Mouse (Mus musculus) limb, embryonic 15.5 days (tissue): ENCODE results near the gene Baiap2. TPM values are rescaled to one million over a fixed set of nuclear protein-coding genes. Genes with fewer than 3 reads are reported as not detected.
A peak's percentile ranks its signal among the peaks of the same experiment; 100 is the strongest.

ENCODE experiments used
- ATAC-seq: fragments of 200-750 bp; cut with Nextera tagmentation; 2 replicates; pipeline ENCODE4 v1.8.0; 2017; ENCODE audit warnings: low read depth, moderate TSS enrichment; ENCODE audit not compliant: insufficient number of reproducible peaks, low FRiP score, low TSS enrichment
- H3K27ac ChIP-seq: fragments of 300-500 bp; sonication (generic); 2 replicates; pipeline ENCODE4 v1.5.1; 2015; ENCODE audit warnings: moderate library complexity, mild to moderate bottlenecking, inconsistent platforms
- H3K27me3 ChIP-seq: fragments of 300-500 bp; sonication (generic); 2 replicates; pipeline ENCODE4 v1.6.1; 2015; ENCODE audit warnings: inconsistent platforms
- H3K36me3 ChIP-seq: fragments of 300-500 bp; sonication (generic); 2 replicates; pipeline ENCODE4 v1.6.1; 2015; ENCODE audit warnings: inconsistent platforms
- H3K4me1 ChIP-seq: fragments of 300-500 bp; sonication (generic); 2 replicates; pipeline ENCODE4 v1.6.1; 2015; ENCODE audit warnings: inconsistent platforms
- H3K4me2 ChIP-seq: fragments of 300-500 bp; sonication (generic); 2 replicates; pipeline ENCODE4 v1.6.1; 2015; ENCODE audit warnings: mild to moderate bottlenecking, inconsistent platforms
- H3K4me3 ChIP-seq: fragments of 300-500 bp; sonication (generic); 2 replicates; pipeline ENCODE4 v1.5.1; 2015; ENCODE audit warnings: mild to moderate bottlenecking, inconsistent platforms
- H3K9ac ChIP-seq: fragments of 300-500 bp; sonication (generic); 2 replicates; pipeline ENCODE4 v1.6.1; 2015; ENCODE audit warnings: inconsistent platforms
- H3K9me3 ChIP-seq: fragments of 300-500 bp; sonication (generic); 2 replicates; pipeline ENCODE4 v1.6.1; 2016; ENCODE audit warnings: inconsistent platforms
- WGBS: fragments of 180-500 bp; shearing (Covaris S2); methylation state at CpG from one replicate; pipeline ENCODE4 v1.1.7; 2015; 5-methylcytosine and 5-hydroxymethylcytosine counted together
- polyA plus RNA-seq: library from polyadenylated mRNA; unstranded; fragments of >200 nt; fragmentation: Nextera tagmentation; extraction: Ambion mirVana; gene quantifications from 2 replicates; pipeline ENCODE4 v1.2.1, GENCODE M21; 2015

The Baiap2 gene
- polyA plus RNA-seq, 1 experiment from 2014 or later: 40.2 TPM

DNA sequence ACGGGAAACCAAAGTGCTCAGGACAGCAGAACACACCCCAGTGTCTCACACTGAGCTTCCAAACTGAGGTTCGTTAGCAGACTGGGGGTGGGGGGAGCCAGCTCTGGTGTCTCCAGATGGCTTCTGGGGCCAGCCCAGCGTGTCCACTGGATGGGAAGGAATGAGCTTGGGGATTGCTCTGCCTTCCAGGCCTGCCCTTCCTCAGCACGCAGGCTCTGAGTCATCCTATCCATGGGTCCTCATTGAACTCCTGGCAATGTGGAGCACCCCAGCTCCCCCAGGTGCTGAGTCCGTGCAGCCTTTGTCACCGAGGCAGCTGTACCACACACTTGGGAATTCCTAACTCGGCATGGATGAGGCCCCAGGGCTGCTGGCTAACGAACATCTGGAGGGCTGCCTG, 79.7 kb downstream of the Baiap2 start:
- Histone ChIP-seq H3K4me2 (no peak overlapping the region), H3K9ac (no peak overlapping the region), H3K9me3 (no peaks in the 10 kb centered on the region), H3K27ac (no peak overlapping the region), H3K4me1 (peaks cover 5% of the 10 kb centered on the region), H3K4me3 (no peak overlapping the region), H3K27me3 (no peaks in the 10 kb centered on the region), H3K36me3 (no peaks in the 10 kb centered on the region)
- 43% methylated on average over 8 of the region's 8 CpGs for whole genome bisulfite sequencing
- no peak for ATAC-seq

DNA sequence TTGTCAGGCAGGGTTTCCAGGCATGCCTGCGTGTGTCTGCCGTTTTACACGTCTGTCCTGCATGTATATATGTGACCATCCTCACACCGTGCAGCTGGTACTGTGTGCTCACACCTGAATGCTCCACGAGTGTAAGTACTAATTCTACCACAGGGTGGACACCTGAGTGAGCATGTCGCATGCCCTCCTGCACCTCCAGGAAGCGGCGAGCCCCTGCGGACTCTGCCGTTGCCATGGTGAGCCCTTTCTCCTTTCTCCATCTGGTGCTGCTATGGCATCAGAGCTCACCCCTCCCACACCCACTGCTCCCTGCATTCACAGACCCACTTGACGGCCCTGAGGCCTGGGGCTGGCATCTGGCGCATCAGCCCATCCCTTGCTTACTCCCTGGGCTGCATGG, 80.3 kb downstream of the Baiap2 start:
- H3K27me3 ChIP-seq: no peaks in the 10 kb centered on the region
- 64% methylated on average over 12 of the region's 12 CpGs for WGBS
- H3K36me3 ChIP-seq: no peaks in the 10 kb centered on the region
- no peak overlapping the region for H3K4me3 ChIP-seq
- no peak for ATAC-seq
- H3K9ac ChIP-seq: no peak overlapping the region
- no peak overlapping the region for H3K4me2 ChIP-seq
- H3K9me3 ChIP-seq: no peaks in the 10 kb centered on the region
- H3K27ac ChIP-seq: no peak overlapping the region
- H3K4me1 ChIP-seq: peaks cover 5% of the 10 kb centered on the region

DNA sequence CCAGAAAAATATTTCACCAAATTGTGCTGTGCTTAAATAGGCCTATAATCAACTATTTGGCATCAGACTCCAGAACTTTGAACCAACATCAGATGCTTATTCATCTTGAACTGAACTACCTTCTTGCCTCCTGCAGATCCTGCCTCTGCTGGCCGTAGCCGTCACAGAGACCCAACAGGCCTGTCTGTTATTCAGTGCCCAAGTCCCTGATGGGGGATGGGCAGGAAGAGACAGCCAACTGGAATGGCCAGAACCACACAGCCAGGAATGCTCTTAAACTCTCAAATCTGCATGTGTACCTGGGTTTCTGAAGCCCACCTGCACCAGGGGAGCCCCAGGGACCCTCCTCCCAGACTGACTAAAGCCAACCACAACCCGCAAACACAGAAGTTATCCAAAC, 84.4 kb downstream of the Baiap2 start:
- H3K27me3 ChIP-seq: no peaks in the 10 kb centered on the region
- H3K4me1 ChIP-seq: peaks cover 15% of the 10 kb centered on the region
- no peak for ATAC-seq
- H3K4me2 ChIP-seq: no peak overlapping the region
- no peak overlapping the region for H3K9ac ChIP-seq
- H3K9me3 ChIP-seq: no peaks in the 10 kb centered on the region
- WGBS: 74% methylated on average over 3 of the region's 3 CpGs
- H3K27ac ChIP-seq: no peak overlapping the region
- no peak overlapping the region for H3K4me3 ChIP-seq
- H3K36me3 ChIP-seq: no peaks in the 10 kb centered on the region

DNA sequence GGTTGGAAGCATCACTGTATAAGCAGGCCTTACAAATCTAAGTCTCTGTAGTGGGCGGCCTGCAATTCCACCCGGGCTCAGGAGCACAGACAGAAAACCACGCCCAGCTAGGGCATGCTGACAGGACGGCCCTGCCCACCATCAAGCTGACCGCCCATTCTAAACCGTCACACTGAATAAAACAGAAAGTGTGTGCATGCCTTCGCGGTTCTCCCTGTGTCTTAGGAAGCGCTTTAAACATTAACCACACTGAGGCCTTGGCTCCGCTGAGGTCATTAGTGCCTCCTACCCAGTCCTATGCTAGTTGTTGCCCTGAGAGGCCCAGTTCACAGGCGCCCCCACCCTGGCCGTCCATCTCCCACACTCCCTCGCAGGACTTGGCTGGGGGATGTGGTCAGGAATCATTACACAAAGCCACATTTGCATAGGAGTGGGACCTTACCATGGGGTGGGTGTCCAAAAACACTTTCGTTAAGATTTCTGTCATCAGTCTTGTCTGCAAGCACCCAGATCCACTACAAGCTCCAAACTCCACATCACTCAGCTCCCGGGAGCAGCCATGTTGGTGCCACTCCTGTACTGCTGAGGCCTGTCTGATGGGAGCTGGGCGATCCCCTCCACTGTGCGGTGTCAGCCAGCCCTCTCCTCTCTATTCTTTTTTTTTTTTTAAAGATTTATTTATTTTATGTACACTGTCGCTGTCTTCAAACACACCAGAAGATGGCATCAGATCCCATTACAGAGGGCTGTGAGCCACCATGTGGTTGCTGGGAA, 85.9 kb downstream of the Baiap2 start:
- Histone ChIP-seq H3K9ac (no peak overlapping the region), H3K4me2 (no peak overlapping the region), H3K36me3 (no peaks in the 10 kb centered on the region), H3K27ac (no peak overlapping the region), H3K27me3 (no peaks in the 10 kb centered on the region), H3K4me3 (no peak overlapping the region), H3K4me1 (peaks cover 13% of the 10 kb centered on the region), H3K9me3 (no peaks in the 10 kb centered on the region)
- 76% methylated on average over 18 of the region's 18 CpGs for WGBS
- no peak for ATAC-seq

DNA sequence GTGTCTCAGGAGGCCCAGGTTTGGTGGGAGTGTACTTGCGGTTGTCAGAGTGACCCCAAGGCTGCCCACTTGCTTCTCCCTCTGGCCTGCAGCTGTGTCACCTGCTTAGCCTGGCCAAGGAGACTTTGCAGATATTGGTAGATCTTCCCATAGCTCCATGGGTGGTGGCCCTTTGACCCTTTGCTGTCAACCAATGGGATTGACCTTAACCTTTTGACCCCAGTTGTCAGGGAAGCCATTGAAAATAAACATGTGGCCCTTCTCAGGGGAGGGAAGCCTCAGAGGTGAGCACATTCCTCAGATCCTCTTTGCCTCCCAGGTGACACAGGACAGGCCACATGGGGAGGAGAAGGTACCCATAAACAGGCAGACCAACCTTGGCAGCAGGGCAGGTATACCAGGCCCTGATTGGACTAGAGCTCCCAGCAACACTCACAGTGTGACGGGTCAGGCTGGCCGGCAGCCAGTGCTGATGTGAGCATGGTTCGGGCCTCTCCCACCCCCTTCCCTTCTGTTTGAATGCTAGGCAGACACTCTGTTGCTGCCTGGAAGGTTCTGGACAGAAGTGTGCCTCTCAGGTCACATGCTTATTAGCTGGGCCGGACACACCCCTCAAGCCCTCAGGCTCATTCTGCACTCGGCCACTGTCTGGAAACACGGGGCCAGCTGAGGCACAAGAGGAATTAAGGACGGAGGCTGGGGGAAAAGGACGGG, 87.0 kb downstream of the Baiap2 start:
- Histone ChIP-seq H3K27me3 (no peaks in the 10 kb centered on the region), H3K4me1 (peaks cover 13% of the 10 kb centered on the region), H3K9me3 (no peaks in the 10 kb centered on the region), H3K36me3 (no peaks in the 10 kb centered on the region), H3K9ac (no peak overlapping the region), H3K27ac (no peak overlapping the region), H3K4me2 (no peak overlapping the region), H3K4me3 (no peak overlapping the region)
- WGBS: 40% methylated on average over 9 of the region's 9 CpGs
- no peak for ATAC-seq

DNA sequence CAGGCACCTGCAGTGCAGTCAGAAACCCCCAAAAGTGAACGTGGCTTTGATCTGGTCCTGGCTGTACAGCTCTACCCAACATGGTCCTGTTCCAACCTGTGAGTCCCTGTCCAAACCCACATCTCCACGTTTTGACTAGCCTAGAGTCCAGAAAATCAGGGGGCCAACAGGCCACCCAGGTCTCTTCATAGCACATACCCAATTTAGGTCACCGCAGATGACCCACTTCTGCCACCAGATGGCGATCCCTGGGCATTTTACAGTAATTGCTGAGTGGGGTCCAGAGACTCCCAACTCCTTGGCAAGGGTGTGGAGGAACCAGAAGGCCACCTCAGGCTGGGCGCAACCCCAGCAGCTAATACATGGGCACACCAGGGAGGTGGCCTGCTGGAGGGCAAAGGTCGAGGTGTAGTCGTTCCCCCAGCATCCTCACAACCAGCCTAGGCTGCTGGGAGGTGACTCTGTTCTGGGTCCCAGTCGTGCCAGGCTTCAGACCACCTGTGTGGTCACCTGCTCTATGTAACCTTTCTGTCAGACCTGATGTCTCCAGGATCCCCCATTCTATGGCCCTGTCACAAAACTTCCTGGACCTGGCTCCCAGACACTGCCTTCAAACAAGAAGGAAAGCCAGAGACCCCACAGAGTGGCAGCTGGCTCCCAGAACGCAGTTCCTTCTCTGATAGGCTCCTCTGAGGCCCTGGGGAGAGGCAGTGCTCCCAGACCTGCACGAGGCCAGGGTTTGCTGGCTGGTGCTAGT, 87.8 kb downstream of the Baiap2 start:
- Histone ChIP-seq H3K27ac (no peak overlapping the region), H3K4me3 (no peak overlapping the region), H3K9ac (no peak overlapping the region), H3K9me3 (no peaks in the 10 kb centered on the region), H3K4me2 (no peak overlapping the region), H3K36me3 (no peaks in the 10 kb centered on the region), H3K4me1 (peaks cover 13% of the 10 kb centered on the region), H3K27me3 (no peaks in the 10 kb centered on the region)
- WGBS: 30% methylated on average over 10 of the region's 10 CpGs
- no peak for ATAC-seq

DNA sequence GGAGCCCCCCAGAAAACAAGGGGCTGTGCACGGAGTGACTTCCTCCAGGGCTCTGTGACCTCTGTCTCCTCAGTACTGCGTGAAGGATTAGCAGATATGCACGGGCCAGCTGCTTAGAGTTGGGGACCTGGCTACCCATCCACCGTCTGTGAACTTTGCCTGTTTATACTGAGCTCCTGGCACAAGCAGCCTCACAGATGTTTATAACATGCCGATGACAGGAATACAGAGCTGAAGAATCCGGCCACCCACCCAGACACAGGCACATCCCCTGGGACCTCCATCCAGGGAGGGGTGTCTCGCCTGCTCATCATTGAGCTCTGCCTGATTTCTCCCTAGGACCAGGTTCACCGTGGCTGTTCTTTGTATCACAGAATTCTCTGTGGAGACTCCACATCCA, 89.5 kb downstream of the Baiap2 start:
- Histone ChIP-seq H3K4me2 (no peak overlapping the region), H3K27me3 (no peaks in the 10 kb centered on the region), H3K4me3 (no peak overlapping the region), H3K36me3 (no peaks in the 10 kb centered on the region), H3K27ac (no peak overlapping the region), H3K9me3 (no peaks in the 10 kb centered on the region), H3K9ac (no peak overlapping the region), H3K4me1 (peaks cover 13% of the 10 kb centered on the region)
- 48% methylated on average over 8 of the region's 8 CpGs for WGBS
- ATAC-seq: no peak

DNA sequence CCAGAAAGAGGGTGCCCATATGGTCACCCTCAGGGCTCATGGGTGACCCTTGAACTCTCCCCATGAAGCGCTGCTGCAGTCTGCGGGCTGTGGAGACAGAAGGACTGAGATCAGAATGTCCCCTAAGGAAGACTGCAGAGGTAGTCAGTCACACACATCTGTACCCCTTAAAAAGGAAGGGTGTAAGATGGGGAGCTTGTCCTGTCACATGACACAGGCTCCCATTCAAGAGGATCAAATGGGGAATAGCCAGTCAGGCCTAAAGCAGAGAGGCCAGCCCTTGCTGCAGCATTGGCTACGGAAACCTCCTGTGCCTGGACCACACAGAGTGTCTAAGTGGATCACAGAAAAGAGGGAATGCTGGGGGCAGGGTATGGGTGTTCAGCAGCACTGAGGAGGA, 90.9 kb downstream of the Baiap2 start:
- H3K27me3 ChIP-seq: no peaks in the 10 kb centered on the region
- no peaks in the 10 kb centered on the region for H3K36me3 ChIP-seq
- H3K4me3 ChIP-seq: no peak overlapping the region
- 76% methylated on average over 3 of the region's 3 CpGs for WGBS
- H3K9ac ChIP-seq: no peak overlapping the region
- no peak for ATAC-seq
- peaks cover 12% of the 10 kb centered on the region for H3K4me1 ChIP-seq
- no peak overlapping the region for H3K4me2 ChIP-seq
- H3K27ac ChIP-seq: no peak overlapping the region
- no peaks in the 10 kb centered on the region for H3K9me3 ChIP-seq

DNA sequence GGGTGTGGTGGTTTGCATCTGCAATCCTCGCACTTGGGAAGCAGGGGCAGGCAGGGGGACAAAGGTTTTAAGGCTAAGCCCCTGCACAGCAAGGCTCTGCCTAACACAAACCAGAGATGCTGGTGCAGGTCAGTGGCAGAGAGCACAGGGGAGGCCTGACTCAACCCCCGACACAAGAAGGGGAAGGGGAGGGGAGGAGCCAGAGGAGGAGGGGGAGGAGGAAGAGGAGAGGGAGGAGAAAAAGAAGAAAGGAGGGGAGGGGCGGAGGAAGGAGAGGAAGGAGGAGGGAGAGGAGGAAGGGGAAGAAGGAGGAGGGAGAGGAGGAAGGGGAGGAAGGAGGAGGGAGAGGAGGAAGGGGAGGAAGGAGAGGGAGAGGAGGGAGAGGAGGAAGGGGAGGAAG, 91.7 kb downstream of the Baiap2 start:
- H3K9ac ChIP-seq: no peak overlapping the region
- peaks cover 13% of the 10 kb centered on the region for H3K4me1 ChIP-seq
- no peaks in the 10 kb centered on the region for H3K27me3 ChIP-seq
- no peak overlapping the region for H3K4me2 ChIP-seq
- WGBS: 51% methylated on average over 3 of the region's 3 CpGs
- H3K9me3 ChIP-seq: no peaks in the 10 kb centered on the region
- no peak overlapping the region for H3K27ac ChIP-seq
- no peaks in the 10 kb centered on the region for H3K36me3 ChIP-seq
- H3K4me3 ChIP-seq: no peak overlapping the region
- no peak for ATAC-seq

DNA sequence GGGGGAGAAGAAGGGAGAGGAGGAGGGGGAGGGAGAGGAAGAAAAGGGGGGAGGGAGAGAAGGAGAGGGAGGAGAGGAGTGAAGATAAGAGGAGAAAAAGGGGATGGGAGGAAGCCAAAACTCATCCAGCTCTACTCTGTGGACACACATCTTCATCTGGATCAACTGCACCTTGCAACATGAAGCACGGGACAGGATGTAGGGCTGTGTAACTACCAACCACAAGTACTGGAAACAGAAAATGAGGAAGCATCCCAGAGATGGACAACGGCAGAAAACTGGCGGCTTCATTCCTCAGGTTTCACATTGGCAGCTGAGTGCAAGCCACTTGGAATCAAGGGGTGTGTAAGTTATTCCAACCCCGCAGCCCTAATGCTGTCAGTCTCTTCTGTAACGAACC, 92.2 kb downstream of the Baiap2 start:
- no peaks in the 10 kb centered on the region for H3K36me3 ChIP-seq
- H3K9ac ChIP-seq: no peak overlapping the region
- 59% methylated on average over 5 of the region's 5 CpGs for WGBS
- ATAC-seq: no peak
- no peak overlapping the region for H3K4me2 ChIP-seq
- peaks cover 16% of the 10 kb centered on the region for H3K4me1 ChIP-seq
- H3K27ac ChIP-seq: no peak overlapping the region
- H3K9me3 ChIP-seq: no peaks in the 10 kb centered on the region
- H3K4me3 ChIP-seq: no peak overlapping the region
- H3K27me3 ChIP-seq: no peaks in the 10 kb centered on the region

DNA sequence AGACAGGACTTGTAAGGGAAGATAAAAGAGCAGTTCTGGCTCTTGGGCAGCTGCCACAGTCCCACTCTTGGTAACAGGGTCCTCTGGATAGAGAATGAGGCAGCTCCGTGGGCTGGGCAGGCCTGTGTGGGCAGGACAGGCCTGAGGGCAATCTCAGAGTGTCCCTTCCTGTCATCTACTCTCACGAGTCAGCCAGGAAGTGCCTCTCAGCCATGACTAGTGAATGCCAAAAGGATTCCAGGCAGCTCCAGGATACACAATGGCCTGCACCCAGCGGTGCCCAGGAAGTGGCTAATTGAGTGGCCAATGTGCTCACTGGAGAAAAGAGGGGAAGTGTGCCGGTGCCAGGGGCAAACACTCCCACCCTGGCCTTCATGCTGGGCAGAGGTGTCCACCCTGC, 97.0 kb downstream of the Baiap2 start:
- no peaks in the 10 kb centered on the region for H3K9me3 ChIP-seq
- no peak overlapping the region for H3K9ac ChIP-seq
- whole genome bisulfite sequencing: 45% methylated on average over 4 of the region's 4 CpGs
- H3K27me3 ChIP-seq: no peaks in the 10 kb centered on the region
- no peaks in the 10 kb centered on the region for H3K36me3 ChIP-seq
- 0 out of 2 replicates have a peak overlapping the region, but pooled peaks have one; percentile 17 for H3K27ac ChIP-seq
- no peak for ATAC-seq
- no peak overlapping the region for H3K4me3 ChIP-seq
- H3K4me2 ChIP-seq: no peak overlapping the region
- H3K4me1 ChIP-seq: peaks cover 12% of the 10 kb centered on the region; the same call in 1 of the 2 replicates

DNA sequence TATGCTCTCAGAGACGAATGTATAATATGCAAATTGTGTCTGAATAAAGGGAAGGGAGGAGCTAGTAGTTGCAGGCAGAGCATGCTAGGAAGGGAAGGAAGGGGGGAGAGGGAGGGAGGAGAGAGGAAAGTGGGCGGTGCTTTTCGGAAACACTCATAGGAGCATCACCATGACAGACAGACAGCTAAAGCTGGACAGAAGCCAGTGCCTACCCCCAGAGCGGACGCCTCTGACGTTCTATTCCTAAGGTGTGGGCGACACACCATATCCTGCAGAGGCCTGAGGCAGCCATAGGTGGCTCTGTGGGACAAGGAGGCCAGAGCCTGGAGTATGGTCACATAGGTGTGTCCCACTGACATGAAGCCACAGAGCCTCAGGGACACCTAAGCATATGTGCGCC, 97.9 kb downstream of the Baiap2 start:
- H3K27me3 ChIP-seq: no peaks in the 10 kb centered on the region
- no peak overlapping the region for H3K27ac ChIP-seq
- no peaks in the 10 kb centered on the region for H3K36me3 ChIP-seq
- H3K4me2 ChIP-seq: no peak overlapping the region
- no peak for ATAC-seq
- H3K9ac ChIP-seq: no peak overlapping the region
- H3K4me1 ChIP-seq: peaks cover 15% of the 10 kb centered on the region
- no peak overlapping the region for H3K4me3 ChIP-seq
- H3K9me3 ChIP-seq: no peaks in the 10 kb centered on the region
- WGBS: 64% methylated on average over 8 of the region's 8 CpGs
